Mouse (Mus musculus) left cerebral cortex, adult 11 months (tissue): ENCODE data around the gene Tex22.

Experiments
- DNase-seq: peaks from one replicate; pipeline ENCODE4 v3.0.0; 2022; ENCODE audit warnings: low spot score

Gene Tex22

GRCm38 (mm10) chr12:113074329-113075062, at the start of gene Tex22:
Gene Tex22, plus strand, starts transcription at chr12:113074502.
- DNase-seq: peak; percentile 76

GRCm38 (mm10) chr12:113026557-113026956, 47.7 kb upstream of the Tex22 start:
- no peak for DNase-seq

- DNase-seq: no peak
Observed at GRCm38 (mm10) chr12:113027495-113027894, 46.8 kb upstream of the Tex22 start.

GRCm38 (mm10) chr12:113028067-113028466, 46.2 kb upstream of the Tex22 start:
- DNase-seq: no peak

GRCm38 (mm10) chr12:113028898-113029297, 45.4 kb upstream of the Tex22 start:
- no peak for DNase-seq

GRCm38 (mm10) chr12:113030046-113030445, 44.3 kb upstream of the Tex22 start:
- DNase-seq: no peak

- no peak for DNase-seq
Observed at GRCm38 (mm10) chr12:113030993-113031392, 43.3 kb upstream of the Tex22 start.

GRCm38 (mm10) chr12:113031441-113031840, 42.9 kb upstream of the Tex22 start:
- DNase-seq: no peak

GRCm38 (mm10) chr12:113032296-113033250, 41.7 kb upstream of the Tex22 start:
- no peak for DNase-seq

- no peak for DNase-seq
Observed at GRCm38 (mm10) chr12:113035093-113035492, 39.2 kb upstream of the Tex22 start.

GRCm38 (mm10) chr12:113036996-113037395, 37.3 kb upstream of the Tex22 start:
- no peak for DNase-seq

GRCm38 (mm10) chr12:113038414-113038813, 35.9 kb upstream of the Tex22 start:
- no peak for DNase-seq

- DNase-seq: peak; percentile 38
Observed at GRCm38 (mm10) chr12:113041481-113042439, 32.5 kb upstream of the Tex22 start.

- DNase-seq: no peak
Observed at GRCm38 (mm10) chr12:113042543-113042942, 31.8 kb upstream of the Tex22 start.

GRCm38 (mm10) chr12:113044916-113045677, 29.2 kb upstream of the Tex22 start:
- peak; percentile 36 for DNase-seq

- no peak for DNase-seq
Observed at GRCm38 (mm10) chr12:113046861-113047260, 27.4 kb upstream of the Tex22 start.

- DNase-seq: no peak
Observed at GRCm38 (mm10) chr12:113048103-113048502, 26.2 kb upstream of the Tex22 start.

GRCm38 (mm10) chr12:113049836-113050235, 24.5 kb upstream of the Tex22 start:
- DNase-seq: no peak

- no peak for DNase-seq
Observed at GRCm38 (mm10) chr12:113050671-113051070, 23.6 kb upstream of the Tex22 start.

GRCm38 (mm10) chr12:113051628-113052403, 22.5 kb upstream of the Tex22 start:
- DNase-seq: no peak
